ENCODE assay signal across 8 mouse cellular contexts in the genomic region with DNA sequence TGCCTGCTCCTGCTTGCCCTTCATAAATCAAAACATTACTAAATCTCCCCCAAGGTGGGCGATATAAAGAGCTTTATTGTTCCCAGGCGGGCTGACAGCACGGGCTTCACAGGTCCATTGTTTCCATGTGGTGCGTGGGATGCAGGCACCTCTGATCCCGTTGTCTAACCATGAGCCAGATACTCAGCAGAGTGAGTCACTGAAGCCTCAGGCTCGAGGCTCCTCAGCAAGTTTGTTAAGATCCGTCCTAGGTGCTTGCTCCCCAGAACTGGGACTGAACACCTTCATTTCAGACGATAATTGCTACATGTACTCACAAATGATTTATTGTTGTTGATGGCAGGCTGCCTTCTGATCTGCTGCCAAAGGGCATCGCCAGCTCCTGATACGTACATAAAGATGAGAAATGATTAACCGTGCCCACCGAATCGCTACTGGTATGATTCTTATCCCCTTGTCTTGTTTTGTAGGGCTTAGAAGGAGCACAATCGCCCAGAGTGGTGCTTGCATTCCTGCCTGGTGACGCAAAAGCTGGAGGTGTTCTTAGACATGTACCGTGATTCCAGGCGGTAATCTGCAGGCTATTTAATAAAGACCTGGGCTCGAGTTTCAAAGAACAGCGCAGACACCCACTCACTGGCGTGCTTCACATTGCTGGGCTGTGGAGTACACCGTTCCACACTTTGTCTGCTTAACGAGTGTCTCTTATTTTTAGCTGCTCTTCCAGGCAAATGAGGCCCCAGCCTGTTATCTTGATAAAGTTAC.
DNase-seq lines count a peak whose midpoint lies in the region; ATAC-seq lines count a peak whose summit lies in the region.

No protein-coding gene starts in this region.

- WGBS in intestine, embryonic 15.5 days: 52% methylated on average over 22 of the region's 22 CpGs
- 17% methylated on average over 22 of the region's 22 CpGs for WGBS in limb, embryonic 15.5 days

- H3K9me3 ChIP-seq in intestine, embryonic 15.5 days: no peaks in the 10 kb centered on the region
- no peaks in the 10 kb centered on the region for H3K9me3 ChIP-seq in limb, embryonic 15.5 days

- peak; percentile 71 for ATAC-seq in intestine, embryonic 15.5 days
- ATAC-seq in limb, embryonic 15.5 days (ENCODE audit: insufficient number of reproducible peaks, low FRiP score, low TSS enrichment, low read depth): no peak; the same call in 1 of the 2 replicates

- peak; percentile 41 for DNase-seq in right cerebral cortex, adult 18-20 months
- DNase-seq in right cerebral cortex, postnatal 4 days: no peak
- DNase-seq in testis, postnatal 14 days (ENCODE audit: low spot score): peak; percentile 71
- no peak for DNase-seq in adrenal gland, adult 2 months
- no peak for DNase-seq in cerebellum, postnatal 10 days
- DNase-seq in cerebellum, adult 11 months: no peak

- no peaks in the 10 kb centered on the region for H3K36me3 ChIP-seq in intestine, embryonic 15.5 days
- no peaks in the 10 kb centered on the region for H3K36me3 ChIP-seq in limb, embryonic 15.5 days

- H3K4me1 ChIP-seq in intestine, embryonic 15.5 days (replicated peaks): no peaks in the 10 kb centered on the region
- H3K4me1 ChIP-seq in limb, embryonic 15.5 days: peaks cover 8% of the 10 kb centered on the region; the same call in 1 of the 2 replicates

- H3K4me3 ChIP-seq in intestine, embryonic 15.5 days (replicated peaks): no peak overlapping the region
- no peak overlapping the region for H3K4me3 ChIP-seq in limb, embryonic 15.5 days

- no peak overlapping the region for H3K27ac ChIP-seq in intestine, embryonic 15.5 days
- H3K27ac ChIP-seq in limb, embryonic 15.5 days: 0 out of 2 replicates have a peak overlapping the region, but pooled peaks have one; percentile 22

- peak overlapping the region; percentile 19; the same call in 1 of the 2 replicates for H3K4me2 ChIP-seq in intestine, embryonic 15.5 days (replicated peaks)
- no peak overlapping the region for H3K4me2 ChIP-seq in limb, embryonic 15.5 days

- no peaks in the 10 kb centered on the region for H3K27me3 ChIP-seq in intestine, embryonic 15.5 days (replicated peaks)
- H3K27me3 ChIP-seq in limb, embryonic 15.5 days: no peaks in the 10 kb centered on the region

- H3K9ac ChIP-seq in intestine, embryonic 15.5 days: no peak overlapping the region
- H3K9ac ChIP-seq in limb, embryonic 15.5 days: no peak overlapping the region

Comparison
In these comparisons a context has a peak if more than half of its experiments do, and no peak if none do; other contexts are left out.
1. DNase-seq: peak in right cerebral cortex, adult 18-20 months (single experiment) and testis, postnatal 14 days (single experiment); none in right cerebral cortex, postnatal 4 days (single experiment), adrenal gland, adult 2 months (single experiment), cerebellum, postnatal 10 days (0 of 2) and cerebellum, adult 11 months (single experiment).